Mouse (Mus musculus) embryonic facial prominence, embryonic 12.5 days (tissue): Measurements from ENCODE around the gene Ralgapa2. TPM values are rescaled to one million over a fixed set of nuclear protein-coding genes. Genes with fewer than 3 reads are reported as not detected.

Experiments used
- ATAC-seq: fragments of 200-750 bp; cut with Nextera tagmentation; 2 replicates; pipeline ENCODE4 v1.8.0; 2017; ENCODE audit not compliant: insufficient number of reproducible peaks, insufficient read depth, low FRiP score, low TSS enrichment
- H3K27ac ChIP-seq: fragments of 300-500 bp; sonication (generic); 2 replicates; pipeline ENCODE4 v1.5.1; 2016; ENCODE audit warnings: mild to moderate bottlenecking
- H3K27me3 ChIP-seq: fragments of 300-500 bp; sonication (generic); 2 replicates; pipeline ENCODE4 v1.6.1; 2016; ENCODE audit warnings: mild to moderate bottlenecking, moderate library complexity
- H3K36me3 ChIP-seq: fragments of 300-500 bp; sonication (generic); 2 replicates; pipeline ENCODE4 v1.6.1; 2016; ENCODE audit warnings: mild to moderate bottlenecking
- H3K4me1 ChIP-seq: fragments of 300-500 bp; sonication (generic); 2 replicates; pipeline ENCODE4 v1.6.1; 2016
- H3K4me2 ChIP-seq: fragments of 300-500 bp; sonication (generic); replicated peaks from 2 replicates; pipeline ENCODE4 v1.6.1; 2016; ENCODE audit warnings: mild to moderate bottlenecking, moderate library complexity
- H3K4me3 ChIP-seq: fragments of 300-500 bp; sonication (generic); 2 replicates; pipeline ENCODE4 v1.5.1; 2016; ENCODE audit warnings: mild to moderate bottlenecking
- H3K9ac ChIP-seq: fragments of 300-500 bp; sonication (generic); 2 replicates; pipeline ENCODE4 v1.6.1; 2016; ENCODE audit warnings: mild to moderate bottlenecking, moderate library complexity
- H3K9me3 ChIP-seq: fragments of 300-500 bp; sonication (generic); 2 replicates; pipeline ENCODE4 v1.6.1; 2016; ENCODE audit warnings: mild to moderate bottlenecking, moderate library complexity
- WGBS: fragments of 180-500 bp; shearing (Covaris S2); methylation state at CpG from one replicate; pipeline ENCODE4 v1.1.7; 2016; 5-methylcytosine and 5-hydroxymethylcytosine counted together
- polyA plus RNA-seq: library from polyadenylated mRNA; unstranded; fragments of >200 nt; fragmentation: Nextera tagmentation; extraction: Ambion mirVana; gene quantifications from 2 replicates; pipeline ENCODE4 v1.2.1, GENCODE M21; 2016

The Ralgapa2 gene
- polyA plus RNA-seq, 1 experiment from 2014 or later: 10.0 TPM

DNA sequence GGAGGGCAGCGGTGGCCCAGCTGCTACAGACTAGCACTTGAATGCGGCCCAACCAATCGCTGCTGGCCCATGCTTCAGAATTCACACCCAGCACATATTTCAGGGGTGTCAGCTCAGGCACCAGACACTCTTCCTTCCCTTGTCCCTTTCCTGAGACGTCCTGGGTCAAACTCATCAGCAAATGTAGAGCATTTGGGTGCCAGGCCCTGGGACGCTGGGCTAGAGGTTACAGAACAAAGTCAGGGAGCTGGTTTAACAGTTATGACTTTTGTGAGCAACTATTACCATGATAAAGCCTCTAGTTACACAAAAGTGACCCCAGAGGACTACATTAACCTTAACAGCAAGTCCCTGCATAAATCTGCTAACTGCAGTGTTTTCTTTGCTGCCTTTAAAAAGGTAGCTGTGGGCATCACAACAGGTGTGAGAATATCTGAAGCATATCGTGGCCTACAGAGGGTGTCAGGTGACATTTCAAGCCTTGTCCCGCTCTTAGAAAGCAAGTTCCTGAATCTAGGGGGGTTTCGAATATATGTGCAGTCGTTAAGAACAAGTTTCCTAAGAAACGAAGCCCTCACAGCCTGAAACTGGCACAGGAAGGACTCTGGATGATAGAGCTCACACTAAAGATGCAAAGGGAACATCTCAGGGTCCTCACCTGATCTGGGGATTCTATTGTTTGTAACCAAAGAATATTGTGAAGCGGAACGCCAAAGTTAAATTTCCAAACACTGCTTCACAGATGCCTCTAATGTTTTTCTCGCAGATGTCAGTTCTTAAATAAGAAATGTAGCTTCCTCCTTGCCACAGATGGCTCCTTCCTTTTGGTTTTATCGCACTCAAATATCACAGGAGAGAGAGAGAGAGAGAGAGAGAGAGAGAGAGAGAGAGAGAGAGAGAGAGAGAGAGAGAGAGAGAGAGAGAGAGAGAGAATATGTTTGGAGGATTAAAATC, 295.8 kb downstream of the Ralgapa2 start:
- no peak for ATAC-seq
- H3K4me1 ChIP-seq: peaks cover 15% of the 10 kb centered on the region
- no peaks in the 10 kb centered on the region for H3K36me3 ChIP-seq
- H3K9ac ChIP-seq: no peak overlapping the region
- 15% methylated on average over 13 of the region's 14 CpGs for WGBS
- H3K4me3 ChIP-seq: no peak overlapping the region
- no peak overlapping the region for H3K27ac ChIP-seq
- H3K27me3 ChIP-seq: peaks cover 56% of the 10 kb centered on the region
- H3K4me2 ChIP-seq: no peak overlapping the region
- H3K9me3 ChIP-seq: no peaks in the 10 kb centered on the region

- Histone ChIP-seq H3K4me2 (no peak overlapping the region), H3K27ac (no peak overlapping the region), H3K36me3 (no peaks in the 10 kb centered on the region), H3K4me3 (no peak overlapping the region), H3K27me3 (peaks cover 44% of the 10 kb centered on the region), H3K9me3 (no peaks in the 10 kb centered on the region), H3K9ac (no peak overlapping the region), H3K4me1 (peaks cover 9% of the 10 kb centered on the region)
- ATAC-seq: no peak
- 3% methylated on average over 9 of the region's 9 CpGs for WGBS
Observed at GRCm38 (mm10) chr2:146214715-146215114, 297.4 kb downstream of the Ralgapa2 start.

DNA sequence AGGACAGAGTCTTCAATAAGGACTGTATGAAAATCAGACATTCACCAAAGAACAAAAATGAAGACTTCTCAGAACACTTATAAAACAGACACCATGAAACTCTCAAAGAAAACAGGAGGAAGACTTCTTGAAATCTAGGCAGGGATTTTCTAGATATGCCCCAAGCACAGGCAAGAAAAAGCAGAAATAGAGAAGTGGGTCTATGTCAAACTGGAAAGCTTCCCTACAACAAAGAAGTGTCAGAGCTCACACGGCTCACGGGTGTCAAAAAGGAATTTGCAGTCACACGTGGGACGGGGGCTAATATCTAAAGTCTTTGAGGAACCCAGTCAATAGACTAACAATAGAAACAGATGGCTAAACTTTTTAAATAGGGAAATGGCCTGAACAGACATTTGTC, 301.2 kb downstream of the Ralgapa2 start:
- Histone ChIP-seq H3K36me3 (no peaks in the 10 kb centered on the region), H3K27me3 (peaks cover 10% of the 10 kb centered on the region), H3K9me3 (no peaks in the 10 kb centered on the region), H3K27ac (no peak overlapping the region), H3K4me2 (no peak overlapping the region), H3K9ac (no peak overlapping the region), H3K4me3 (no peak overlapping the region), H3K4me1 (no peaks in the 10 kb centered on the region)
- 72% methylated on average over 4 of the region's 4 CpGs for WGBS
- no peak for ATAC-seq

DNA sequence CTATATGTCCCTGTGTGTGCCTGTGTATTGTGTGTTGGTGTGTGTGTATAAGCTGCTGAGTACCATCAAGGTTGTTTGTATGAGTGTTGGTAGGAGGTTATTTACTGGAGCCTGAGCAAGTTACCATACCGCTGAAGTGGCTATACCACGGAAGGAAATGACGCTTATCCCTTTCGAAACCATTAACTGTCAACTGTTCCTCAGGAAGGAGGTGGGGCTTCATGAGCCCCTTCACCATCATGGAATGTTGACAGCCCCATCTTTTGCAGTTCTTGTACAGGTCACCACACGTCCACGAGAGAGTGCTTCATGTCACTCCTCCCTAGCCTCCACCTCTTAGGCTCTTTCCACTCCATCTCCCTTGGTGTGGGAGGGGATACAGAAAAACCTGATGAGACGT, 314.2 kb downstream of the Ralgapa2 start:
- Histone ChIP-seq H3K4me1 (no peaks in the 10 kb centered on the region), H3K27ac (no peak overlapping the region), H3K4me3 (no peak overlapping the region), H3K36me3 (no peaks in the 10 kb centered on the region), H3K27me3 (no peaks in the 10 kb centered on the region), H3K9ac (no peak overlapping the region), H3K9me3 (no peaks in the 10 kb centered on the region), H3K4me2 (no peak overlapping the region)
- WGBS: 80% methylated on average over 7 of the region's 7 CpGs
- no peak for ATAC-seq

DNA sequence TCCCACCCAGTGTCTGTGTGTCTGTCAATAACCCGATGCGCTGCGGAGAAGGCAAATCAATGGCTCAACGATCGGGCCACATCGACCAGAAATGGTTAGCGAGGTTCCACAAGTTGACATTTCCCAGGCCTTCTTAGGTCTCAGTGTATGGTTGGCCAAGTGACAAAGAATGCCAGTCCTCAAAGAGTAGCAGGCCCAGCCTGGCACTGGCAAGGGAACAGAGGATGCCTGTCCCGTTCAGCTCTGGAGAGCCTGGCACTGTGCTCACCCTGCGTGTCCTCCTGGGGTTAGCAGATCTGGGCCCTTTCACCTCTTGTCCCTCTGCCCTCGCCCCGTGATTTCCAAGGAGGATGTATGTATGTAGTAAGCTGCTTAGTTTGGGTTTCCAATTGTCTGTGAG, 316.0 kb downstream of the Ralgapa2 start:
- H3K27me3 ChIP-seq: no peaks in the 10 kb centered on the region
- ATAC-seq: no peak
- H3K4me1 ChIP-seq: no peaks in the 10 kb centered on the region
- no peak overlapping the region for H3K9ac ChIP-seq
- no peaks in the 10 kb centered on the region for H3K9me3 ChIP-seq
- no peak overlapping the region for H3K4me2 ChIP-seq
- no peak overlapping the region for H3K27ac ChIP-seq
- no peak overlapping the region for H3K4me3 ChIP-seq
- no peaks in the 10 kb centered on the region for H3K36me3 ChIP-seq
- WGBS: 95% methylated on average over 11 of the region's 11 CpGs
